Mouse (Mus musculus) E14TG2a.4 (cell line): ENCODE measurements around the gene Dmrtc2.

ENCODE experiments used
- CTCF ChIP-seq: conservative IDR thresholded peaks from 2 replicates; pipeline ENCODE4 v1.5.1; 2014; ENCODE audit warnings: low read length
- NANOG ChIP-seq: IDR thresholded peaks from 2 replicates; pipeline ENCODE4 v1.6.1; 2014; ENCODE audit warnings: borderline replicate concordance, low read length, mixed read lengths

DNA sequence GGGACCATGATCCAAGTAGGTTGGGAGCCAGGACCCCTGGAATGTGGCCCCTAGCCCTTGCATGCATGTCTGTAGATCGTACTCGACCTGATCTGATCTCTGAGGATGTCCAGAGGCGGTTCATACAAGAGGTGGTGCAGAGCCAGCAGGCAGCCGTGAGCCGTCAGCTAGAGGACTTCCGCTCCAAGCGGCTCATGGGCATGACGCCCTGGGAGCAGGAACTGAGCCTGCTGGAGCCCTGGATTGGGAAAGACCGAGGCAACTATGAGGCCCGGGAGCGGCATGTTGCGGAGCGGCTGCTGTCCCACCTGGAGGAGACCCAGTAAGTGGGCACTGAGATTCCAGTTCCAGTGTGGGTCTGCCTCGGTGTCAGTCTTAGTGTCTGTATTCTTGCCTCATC is 42.6 kb downstream of the Dmrtc2 start:
- TF ChIP-seq CTCF, result no peak
- TF ChIP-seq NANOG, result no peak
